Mouse (Mus musculus) midbrain, embryonic 16.5 days (tissue): ENCODE measurements around the gene Olfr1331. TPM values are rescaled to one million over a fixed set of nuclear protein-coding genes. Genes with fewer than 3 reads are reported as not detected.

Experiments
- polyA plus RNA-seq: library from polyadenylated mRNA; unstranded; fragments of >200 nt; fragmentation: Nextera tagmentation; extraction: Ambion mirVana; gene quantifications from 2 replicates; pipeline ENCODE4 v1.2.1, GENCODE M21; 2015

The Olfr1331 gene
- polyA plus RNA-seq, 1 experiment from 2014 or later: not detected

Other genes starting within 250 kb of the Olfr1331 start
- 2.0 and 2.5 TPM in 2 replicates for gene Cfap57, start 243.9 kb upstream of the Olfr1331 start, polyA plus RNA-seq
- gene Ebna1bp2, start 243.8 kb upstream of the Olfr1331 start, polyA plus RNA-seq: 84.8 and 98.6 TPM in 2 replicates
- gene Olfr62, start 205.7 kb upstream of the Olfr1331 start, polyA plus RNA-seq: not detected in 2 replicates
- gene Olfr1342, start 171.9 kb upstream of the Olfr1331 start, polyA plus RNA-seq: not detected in 2 replicates
- not detected in 2 replicates for gene Olfr1341, start 161.1 kb upstream of the Olfr1331 start, polyA plus RNA-seq
- not detected in 2 replicates for gene Olfr1340, start 144.5 kb upstream of the Olfr1331 start, polyA plus RNA-seq
- gene Olfr1339, start 132.5 kb upstream of the Olfr1331 start, polyA plus RNA-seq: not detected in 2 replicates
- not detected in 2 replicates for gene Olfr1338, start 105.9 kb upstream of the Olfr1331 start, polyA plus RNA-seq
- not detected in 2 replicates for gene Olfr1337, start 82.1 kb upstream of the Olfr1331 start, polyA plus RNA-seq
- gene Olfr1335, start 54.7 kb upstream of the Olfr1331 start, polyA plus RNA-seq: not detected in 2 replicates
- gene Olfr1333, start 28.4 kb upstream of the Olfr1331 start, polyA plus RNA-seq: not detected in 2 replicates
- not detected in 2 replicates for gene Olfr1330, start 23.9 kb downstream of the Olfr1331 start, polyA plus RNA-seq
- gene Olfr1329, start 52.8 kb downstream of the Olfr1331 start, polyA plus RNA-seq: not detected in 2 replicates
- gene Olfr1328, start 74.0 kb downstream of the Olfr1331 start, polyA plus RNA-seq: not detected in 2 replicates
- gene Lao1, start 96.9 kb downstream of the Olfr1331 start, polyA plus RNA-seq: not detected in 2 replicates
- gene Slc2a1, start 244.1 kb downstream of the Olfr1331 start, polyA plus RNA-seq: 90.7 and 91.6 TPM in 2 replicates